Mouse (Mus musculus) thymus, adult 2 months (tissue): Measurements from ENCODE around the gene Ttc8.

Experiments
- CTCF ChIP-seq: fragments of 200-500 bp; IDR thresholded peaks from 2 replicates; pipeline ENCODE4 v1.5.1; 2012; ENCODE audit warnings: mild to moderate bottlenecking, control low read depth, low read length, moderate library complexity, borderline replicate concordance; ENCODE audit not compliant: control insufficient read depth, poor library complexity, insufficient read depth; ENCODE audit errors: extremely low read depth
- POLR2A ChIP-seq: fragments of 200-500 bp; IDR thresholded peaks from 2 replicates; pipeline ENCODE4 v1.6.1; 2012; ENCODE audit warnings: mild to moderate bottlenecking, low read length, control low read depth, moderate library complexity; ENCODE audit not compliant: control insufficient read depth, poor library complexity, insufficient read depth; ENCODE audit errors: extremely low read depth

DNA sequence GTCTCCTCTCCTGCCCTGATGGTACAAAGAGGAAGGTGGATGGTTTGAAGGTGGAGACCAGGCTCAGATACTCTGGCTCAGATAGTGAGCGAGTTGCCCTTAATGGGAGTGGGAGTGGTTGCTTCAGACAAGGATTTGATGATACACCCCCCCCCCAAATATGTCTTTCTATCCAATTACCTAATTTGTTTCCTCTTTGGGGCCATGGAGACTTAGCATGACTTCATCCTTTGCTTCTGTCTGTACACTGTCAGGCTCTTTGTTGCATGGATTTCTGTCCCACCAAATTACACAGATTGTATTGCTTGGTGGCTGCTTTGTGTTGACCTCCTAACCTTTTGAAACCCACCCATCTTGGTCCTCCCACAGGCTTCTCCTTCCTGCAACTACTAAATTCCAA, 12.5 kb downstream of the Ttc8 start:
- no peak for TF ChIP-seq CTCF
- TF ChIP-seq POLR2A: no peak
